Mouse (Mus musculus) heart, postnatal 14 days (tissue): ENCODE data around the gene Gm20517. TPM values are rescaled to one million over a fixed set of nuclear protein-coding genes. Genes with fewer than 3 reads are reported as not detected.

Experiments
- total RNA-seq, 2 experiments: library from RNA; stranded (reverse); gene quantifications; 2 replicates each; pipeline ENCODE4 v1.2.3; 2021

Gm20517 gene
- total RNA-seq, 2 experiments from 2014 or later: 1.9 to 2.5 TPM

Other genes with a start within 250 kb of the Gm20517 start
- 10 to 100 TPM; 25.1 to 26.2 TPM for gene Mrps10, start 242.7 kb upstream of the Gm20517 start, total RNA-seq
- under 1 TPM; 0.26 to 0.46 TPM for gene Guca1b, start 226.2 kb upstream of the Gm20517 start, total RNA-seq
- under 1 TPM in 1 of 2 experiments, not detected in 1; 0.44 TPM for gene Guca1a, start 211.0 kb upstream of the Gm20517 start, total RNA-seq
- gene AI661453, start 175.0 kb upstream of the Gm20517 start, total RNA-seq: 1 to 10 TPM; 1.8 to 2.1 TPM
- gene 1700001C19Rik, start 174.2 kb upstream of the Gm20517 start, total RNA-seq: not detected
- gene Taf8, start 109.3 kb upstream of the Gm20517 start, total RNA-seq: 10 to 100 TPM; 14.9 to 15.6 TPM
- gene Ccnd3, start 106.5 kb upstream of the Gm20517 start, total RNA-seq: 100 to 1,000 TPM in 1 of 2 experiments, 10 to 100 TPM in 1; 93.8 to 126 TPM
- 10 to 100 TPM; 14.0 to 15.8 TPM for gene Bysl, start 97 bp upstream of the Gm20517 start, total RNA-seq
- 10 to 100 TPM; 18.7 to 20.8 TPM for gene Med20, start within 50 bp of the Gm20517 start, total RNA-seq
- 1 to 10 TPM; 4.4 to 4.5 TPM for gene Usp49, start 19.1 kb downstream of the Gm20517 start, total RNA-seq
- gene Tomm6, start 76.8 kb downstream of the Gm20517 start, total RNA-seq: 100 to 1,000 TPM; 129 TPM
- 1 to 10 TPM; 3.3 to 5.4 TPM for gene Frs3, start 77.4 kb downstream of the Gm20517 start, total RNA-seq
- under 1 TPM; 0.74 to 0.78 TPM for gene Gm21981, start 82.9 kb downstream of the Gm20517 start, total RNA-seq
- gene Prickle4, start 83.1 kb downstream of the Gm20517 start, total RNA-seq: 1 to 10 TPM; 3.8 to 5.4 TPM
- not detected for gene Pgc, start 115.3 kb downstream of the Gm20517 start, total RNA-seq
- gene Tfeb, start 125.4 kb downstream of the Gm20517 start, total RNA-seq: 10 to 100 TPM; 46.8 to 49.3 TPM
- 1 to 10 TPM; 2.8 to 3.9 TPM for gene Mdfi, start 223.1 kb downstream of the Gm20517 start, total RNA-seq